Mouse (Mus musculus) frontal cortex, postnatal 14 days (tissue): ENCODE data around the gene Pacs2.
A peak's percentile ranks its signal among the peaks of the same experiment; 100 is the strongest.

Experiments used
- DNase-seq, 2 experiments: peaks; one replicate each; pipeline ENCODE4 v3.0.0; 2022; ENCODE audit warnings: low spot score in 2 of 2

Gene Pacs2

DNA sequence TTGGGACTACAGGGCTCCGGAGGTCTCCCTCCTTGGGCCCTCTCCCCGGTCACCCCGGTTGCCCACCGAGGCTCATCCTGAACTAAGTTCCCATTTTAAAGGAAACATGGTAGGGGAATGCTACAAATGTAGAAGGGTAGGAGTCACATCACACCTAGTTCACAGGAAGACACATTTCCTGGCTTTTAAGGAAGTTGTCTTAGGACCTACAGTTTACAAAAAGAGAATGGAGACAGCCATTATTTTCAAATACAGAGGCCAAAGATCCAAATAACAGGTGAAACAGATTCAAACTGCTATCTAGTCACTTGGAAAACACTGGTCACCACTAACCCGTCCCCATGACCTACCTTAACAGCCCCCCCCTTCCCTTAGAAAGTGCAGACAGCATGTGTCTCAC, 1.9 kb upstream of the Pacs2 start:
- no peak for DNase-seq

DNA sequence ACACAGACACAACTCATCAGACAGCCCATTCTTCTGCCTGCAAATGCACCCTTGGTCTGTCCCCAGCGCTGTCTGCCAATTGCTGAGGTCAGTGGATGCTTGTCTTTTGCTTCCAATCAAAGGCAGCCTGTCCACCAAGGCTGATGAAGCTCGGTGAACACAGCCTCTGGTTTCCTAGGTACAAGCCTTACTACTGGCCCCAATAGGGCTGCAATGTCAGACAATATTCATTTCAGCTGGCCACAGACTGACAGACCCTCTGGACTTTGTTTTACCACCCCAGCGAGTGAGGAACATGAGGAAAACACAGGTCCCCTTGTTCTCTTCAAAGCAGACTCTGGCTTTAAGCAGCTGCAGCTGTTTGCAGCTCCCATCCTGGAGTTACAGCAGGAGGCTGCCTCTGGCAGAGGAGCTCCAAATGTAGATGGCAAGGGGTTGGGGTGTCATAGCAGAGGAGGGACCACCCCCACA, 1.3 kb upstream of the Pacs2 start:
- peak; percentile 30 to 50 for DNase-seq

DNA sequence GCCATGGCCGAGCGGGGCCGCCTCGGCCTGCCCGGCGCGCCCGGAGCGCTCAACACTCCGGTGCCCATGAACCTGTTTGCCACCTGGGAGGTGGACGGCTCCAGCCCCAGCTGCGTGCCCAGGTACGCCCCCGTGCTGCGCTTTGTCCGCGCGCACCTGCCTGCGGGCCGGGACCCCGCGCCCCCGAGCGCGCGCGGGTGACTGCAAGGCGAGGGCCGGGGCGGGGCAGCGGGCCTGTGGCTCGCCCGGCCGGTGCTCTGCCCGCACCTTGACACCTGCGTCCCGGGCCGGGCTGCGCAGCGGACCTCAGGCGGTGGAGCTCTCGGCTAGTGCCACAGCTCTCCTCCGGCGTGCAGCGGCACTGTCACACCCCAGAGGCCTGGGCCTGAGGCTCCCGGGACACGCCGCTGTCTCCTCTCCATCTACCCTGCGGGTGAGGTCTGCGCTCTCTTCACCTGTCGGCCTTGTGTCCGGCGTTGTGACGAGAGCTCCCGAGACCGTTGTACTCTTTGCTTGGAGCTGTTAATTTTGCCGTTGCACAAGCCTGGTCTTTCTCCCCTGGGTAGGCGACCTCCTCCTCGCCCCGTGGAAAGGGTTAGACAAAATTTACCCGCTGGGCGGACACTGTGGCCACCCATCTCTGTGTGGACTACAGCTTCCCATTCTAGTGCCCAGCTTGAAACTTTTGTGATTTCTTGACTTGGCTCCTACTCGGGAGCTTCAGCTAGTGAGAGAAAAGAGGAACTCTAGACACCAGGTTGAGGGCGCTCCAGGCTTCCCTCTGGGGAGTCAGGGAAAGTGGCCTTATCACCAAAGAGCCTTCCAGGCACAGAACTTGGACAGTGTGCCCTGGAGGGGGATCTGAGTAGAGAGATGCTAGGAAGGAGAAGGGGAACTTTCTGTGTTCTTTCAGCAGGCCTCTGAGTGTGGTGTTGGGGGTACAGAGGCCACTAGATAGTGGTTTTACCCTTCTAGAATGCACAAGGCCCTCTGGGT, 551 bp downstream of the Pacs2 start:
- peak in 1 of 2 experiments; percentile 23 for DNase-seq

DNA sequence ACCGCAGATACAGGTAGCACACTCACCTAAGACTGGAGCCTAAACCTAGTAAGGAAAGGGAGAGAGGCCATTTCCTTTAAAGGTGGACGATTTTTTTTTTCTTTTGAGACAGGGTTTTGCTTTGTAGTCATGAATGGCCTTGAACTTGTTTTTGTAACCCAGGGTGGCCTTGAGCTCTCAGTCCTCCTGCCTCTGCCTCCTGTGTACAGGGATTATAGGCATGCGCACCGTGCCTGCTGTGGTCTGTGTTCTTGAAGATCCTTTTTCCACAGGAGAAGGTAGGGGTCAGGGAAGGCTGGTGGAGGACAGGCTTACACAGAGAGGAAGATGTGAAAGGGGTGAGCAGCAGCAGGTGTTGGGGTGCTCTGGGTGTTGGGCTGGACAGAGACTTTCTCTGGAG, 1.6 kb downstream of the Pacs2 start:
- DNase-seq = no peak

DNA sequence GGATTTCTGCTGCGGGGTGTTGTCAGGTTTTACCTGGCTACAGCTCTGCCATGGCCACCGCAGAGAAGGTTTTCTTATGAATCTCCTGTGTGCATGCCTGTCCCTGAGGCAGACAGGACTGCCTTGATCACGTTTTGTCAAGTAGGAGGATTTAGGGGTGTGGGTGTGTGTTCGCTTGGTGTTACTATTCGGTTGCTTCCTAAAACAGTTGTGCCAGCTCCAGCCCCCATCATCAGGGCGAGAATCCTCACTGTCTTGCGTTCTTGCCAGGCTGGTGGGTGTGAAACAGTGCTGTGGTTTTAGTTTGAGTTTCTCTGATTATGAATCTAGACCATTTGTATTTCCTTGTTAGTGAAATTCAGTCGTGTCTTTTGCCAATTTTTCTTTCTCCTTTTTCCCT, 2.7 kb downstream of the Pacs2 start:
- peak; percentile 57 to 69 for DNase-seq

DNA sequence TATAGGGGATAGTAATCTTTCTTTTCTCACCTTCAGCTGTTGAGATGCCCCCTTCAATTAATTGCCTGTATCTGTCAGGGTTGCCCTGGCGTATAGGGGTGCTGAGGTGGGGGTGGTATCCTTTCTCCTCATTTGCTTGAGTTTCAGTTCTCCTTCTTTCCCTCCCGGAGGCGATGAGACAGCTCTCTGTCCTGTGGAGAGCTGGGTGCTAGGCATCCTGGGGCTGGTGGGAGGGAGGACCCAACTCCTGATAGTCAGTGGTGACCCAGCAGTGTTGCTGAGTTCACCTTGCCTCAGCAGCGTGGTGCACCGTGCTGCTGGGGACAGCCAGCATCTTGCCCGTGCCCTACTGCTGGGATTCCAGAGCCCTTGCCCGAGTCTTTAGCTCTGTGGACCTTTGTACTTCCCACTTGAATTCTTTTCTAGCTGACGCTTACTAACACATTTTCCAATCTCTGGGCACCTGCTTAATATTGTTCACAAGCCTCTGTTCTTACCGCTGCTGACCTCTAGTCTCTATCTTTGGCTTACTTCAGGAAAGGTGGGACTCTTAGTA, 3.2 kb downstream of the Pacs2 start:
- no peak for DNase-seq

DNA sequence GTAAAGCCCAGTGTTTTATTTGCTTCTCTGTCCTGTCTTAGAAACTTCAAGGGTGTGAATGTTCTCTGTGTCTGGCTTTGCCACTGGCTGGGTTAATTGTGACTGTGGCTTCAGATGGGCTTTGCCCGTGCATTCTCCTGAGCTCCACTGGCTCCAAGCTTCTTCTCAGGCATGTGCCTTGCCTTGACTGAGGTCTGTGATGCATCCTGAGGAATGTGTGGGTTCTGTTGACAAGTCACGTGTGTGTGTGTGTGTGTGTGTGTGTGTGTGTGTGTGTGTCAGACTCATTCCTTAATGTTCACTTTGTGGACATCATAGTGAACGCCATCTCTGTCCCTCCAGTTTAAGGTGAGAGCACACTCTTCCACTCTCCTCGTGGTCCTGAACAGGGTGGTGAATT, 4.5 kb downstream of the Pacs2 start:
- no peak for DNase-seq

DNA sequence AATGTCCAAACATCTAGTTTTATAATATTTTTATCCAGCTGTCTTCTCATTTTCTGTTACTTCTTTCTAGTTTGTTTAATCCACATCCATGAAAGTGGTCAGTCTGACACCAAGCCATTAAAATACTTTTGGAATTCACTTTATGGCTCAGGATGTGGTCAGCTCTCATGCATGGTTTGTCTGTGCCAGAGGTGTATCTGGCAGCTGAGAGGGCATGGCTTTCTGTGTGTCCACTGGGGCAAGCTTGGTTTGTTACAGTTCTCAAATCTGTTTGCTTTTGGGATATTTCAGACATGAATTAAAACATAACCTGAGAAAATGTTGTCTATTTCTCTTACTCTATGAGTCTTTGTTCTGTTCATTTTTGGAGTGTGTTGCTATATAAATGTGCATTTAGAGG, 7.2 kb downstream of the Pacs2 start:
- no peak for DNase-seq

DNA sequence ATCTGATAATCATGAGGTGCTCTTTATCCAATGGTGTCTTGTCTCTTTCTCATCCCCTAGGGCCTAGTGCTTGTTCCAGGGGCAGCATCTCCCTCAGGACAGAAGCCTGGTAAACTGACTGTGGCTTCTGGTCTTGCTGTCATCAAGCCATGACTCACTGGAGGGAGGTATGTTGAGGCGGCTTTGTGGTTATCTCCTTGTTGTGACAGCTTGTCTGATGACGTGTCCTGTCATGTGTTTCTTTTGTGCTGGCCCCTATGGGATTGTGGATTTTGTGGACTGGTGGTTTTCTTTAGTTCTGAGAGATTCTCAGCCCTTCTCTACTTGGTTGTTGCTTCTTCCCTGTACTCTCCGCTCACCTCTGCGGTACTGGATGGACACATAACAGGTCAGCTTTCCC, 8.8 kb downstream of the Pacs2 start:
- no peak for DNase-seq

DNA sequence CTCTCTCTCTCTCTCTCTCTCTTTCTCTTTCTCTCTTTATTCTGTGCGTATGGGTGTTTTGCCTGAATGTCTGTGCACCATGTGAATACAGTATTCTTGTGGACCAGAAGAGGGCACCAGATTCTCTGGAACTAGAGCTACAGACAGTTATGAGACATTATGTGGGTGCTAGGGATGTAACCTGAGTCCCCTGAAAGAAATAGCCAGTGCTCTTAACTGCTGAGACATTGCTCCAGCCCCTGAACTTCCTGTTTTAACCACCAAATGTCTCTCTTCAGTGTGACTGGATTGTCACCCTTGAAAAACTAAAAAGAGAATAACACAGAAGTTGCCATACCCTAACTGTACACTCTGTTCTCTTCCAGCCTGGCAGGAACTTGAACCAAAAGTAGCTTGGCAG, 12.2 kb downstream of the Pacs2 start:
- no peak for DNase-seq

DNA sequence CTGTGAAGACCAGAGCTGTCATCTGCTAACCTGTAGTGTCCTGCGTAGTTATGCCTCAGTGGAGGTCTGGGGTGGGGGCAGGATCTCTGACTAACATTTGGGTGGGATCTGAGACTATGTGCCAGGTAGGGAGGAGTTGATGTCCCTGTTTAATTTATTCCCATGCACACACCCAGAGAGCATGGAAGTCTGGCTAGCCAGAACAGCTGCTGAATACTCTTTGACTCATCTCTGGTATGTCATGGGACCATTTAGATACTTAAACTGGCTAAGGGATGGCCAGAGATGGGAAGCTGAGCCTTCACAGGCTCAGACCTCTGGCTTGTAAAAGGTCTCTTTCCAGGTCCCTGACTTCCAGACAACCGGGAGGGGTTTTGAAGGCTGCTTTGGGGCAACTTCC, 13.2 kb downstream of the Pacs2 start:
- DNase-seq = no peak

DNA sequence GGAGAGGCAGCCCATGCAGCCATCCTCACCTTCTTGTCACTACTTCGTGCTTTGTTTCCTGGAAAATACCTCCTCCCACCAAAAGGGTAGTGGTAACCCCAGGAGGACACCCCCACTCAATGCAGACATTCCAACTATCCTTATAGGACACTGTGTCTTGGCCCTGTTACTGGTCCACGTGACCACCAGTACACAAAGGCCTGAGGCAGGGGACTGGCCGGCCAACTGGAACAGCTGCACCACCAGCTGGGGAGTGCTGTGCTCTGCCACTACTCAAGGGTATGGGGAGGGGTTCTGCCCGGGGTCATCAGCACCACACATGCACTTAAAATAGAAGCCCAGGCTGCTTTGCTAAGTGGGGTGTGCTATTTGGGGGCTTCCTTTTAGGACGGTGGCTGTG, 13.8 kb downstream of the Pacs2 start:
- DNase-seq = no peak

DNA sequence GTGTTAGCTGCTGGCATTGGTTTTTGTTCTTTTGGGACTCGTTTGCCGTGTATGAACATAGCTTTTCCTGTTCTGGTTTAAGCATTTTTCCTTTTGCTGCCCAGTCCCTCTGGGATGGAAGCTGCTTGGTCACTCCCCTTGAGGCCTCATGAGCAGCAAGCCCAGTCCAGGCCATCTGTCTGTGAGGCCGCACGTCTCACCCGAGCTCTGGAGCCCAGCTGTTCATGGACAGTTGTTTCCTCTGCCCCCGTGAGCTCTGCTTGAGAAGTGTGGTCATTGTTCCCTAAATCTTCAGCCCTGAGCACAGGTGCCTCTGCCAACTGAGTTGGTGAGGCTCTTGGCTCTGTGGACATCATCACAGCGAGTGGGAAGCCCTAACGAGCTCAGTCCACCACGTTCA, 14.6 kb downstream of the Pacs2 start:
- DNase-seq = no peak

DNA sequence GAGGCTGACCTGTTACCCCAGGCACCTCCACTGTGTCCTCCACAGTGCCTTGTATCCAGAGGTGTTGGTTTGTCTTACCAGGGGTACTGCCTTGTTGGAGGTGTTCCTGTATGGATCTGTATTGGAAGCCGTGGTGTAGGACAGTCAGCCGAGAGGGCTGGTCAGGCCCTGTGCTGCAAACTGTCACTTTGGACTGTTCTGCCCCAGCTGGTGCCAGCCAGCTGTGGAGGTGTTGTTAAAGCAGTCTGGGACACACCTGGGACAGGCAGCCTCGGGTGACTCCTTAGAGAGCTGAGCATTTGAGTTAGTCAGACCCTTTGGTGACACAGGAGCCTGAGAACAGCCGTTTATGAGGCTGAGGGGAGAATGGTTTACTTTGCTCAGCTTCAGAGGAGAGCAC, 15.7 kb downstream of the Pacs2 start:
- DNase-seq = no peak

DNA sequence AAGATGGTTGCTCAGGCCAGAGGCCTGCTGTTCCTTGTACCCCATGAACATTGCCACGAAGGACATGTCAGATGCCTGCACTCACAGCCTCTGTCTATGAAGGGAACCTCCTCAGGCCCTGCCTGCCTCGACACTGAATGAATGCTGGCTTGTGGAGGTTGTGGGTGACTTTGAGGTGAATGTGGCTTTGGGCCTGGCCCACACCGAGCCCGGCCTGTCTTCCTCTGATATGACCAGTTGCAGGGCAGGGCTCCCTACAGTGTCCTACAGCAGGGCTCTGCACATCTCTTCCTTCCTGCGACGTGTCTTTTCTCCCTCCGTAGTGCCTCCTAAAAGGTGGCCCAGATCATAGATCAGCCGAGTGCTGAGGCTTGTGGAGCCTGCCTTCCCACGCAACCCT, 16.7 kb downstream of the Pacs2 start:
- no peak for DNase-seq

DNA sequence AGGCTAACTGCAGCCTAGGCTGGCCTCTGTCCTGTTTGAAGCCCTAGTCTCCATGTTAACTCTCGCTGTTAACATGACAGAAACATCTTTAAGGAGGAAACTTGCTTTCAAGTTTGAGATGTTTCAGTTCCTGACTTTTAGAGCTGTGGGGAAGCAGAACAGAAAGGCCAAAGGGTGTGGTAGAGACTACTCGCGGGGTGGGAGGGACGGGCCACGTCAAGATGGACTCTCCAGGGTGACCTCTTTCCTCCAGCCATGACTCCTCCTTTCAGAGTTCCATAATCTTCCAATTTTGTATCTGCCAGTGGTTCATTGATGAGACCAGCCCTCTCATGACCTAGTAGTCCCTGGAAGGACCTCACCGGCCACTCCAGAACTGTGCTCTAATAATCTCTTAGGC, 17.1 kb downstream of the Pacs2 start:
- DNase-seq = no peak

DNA sequence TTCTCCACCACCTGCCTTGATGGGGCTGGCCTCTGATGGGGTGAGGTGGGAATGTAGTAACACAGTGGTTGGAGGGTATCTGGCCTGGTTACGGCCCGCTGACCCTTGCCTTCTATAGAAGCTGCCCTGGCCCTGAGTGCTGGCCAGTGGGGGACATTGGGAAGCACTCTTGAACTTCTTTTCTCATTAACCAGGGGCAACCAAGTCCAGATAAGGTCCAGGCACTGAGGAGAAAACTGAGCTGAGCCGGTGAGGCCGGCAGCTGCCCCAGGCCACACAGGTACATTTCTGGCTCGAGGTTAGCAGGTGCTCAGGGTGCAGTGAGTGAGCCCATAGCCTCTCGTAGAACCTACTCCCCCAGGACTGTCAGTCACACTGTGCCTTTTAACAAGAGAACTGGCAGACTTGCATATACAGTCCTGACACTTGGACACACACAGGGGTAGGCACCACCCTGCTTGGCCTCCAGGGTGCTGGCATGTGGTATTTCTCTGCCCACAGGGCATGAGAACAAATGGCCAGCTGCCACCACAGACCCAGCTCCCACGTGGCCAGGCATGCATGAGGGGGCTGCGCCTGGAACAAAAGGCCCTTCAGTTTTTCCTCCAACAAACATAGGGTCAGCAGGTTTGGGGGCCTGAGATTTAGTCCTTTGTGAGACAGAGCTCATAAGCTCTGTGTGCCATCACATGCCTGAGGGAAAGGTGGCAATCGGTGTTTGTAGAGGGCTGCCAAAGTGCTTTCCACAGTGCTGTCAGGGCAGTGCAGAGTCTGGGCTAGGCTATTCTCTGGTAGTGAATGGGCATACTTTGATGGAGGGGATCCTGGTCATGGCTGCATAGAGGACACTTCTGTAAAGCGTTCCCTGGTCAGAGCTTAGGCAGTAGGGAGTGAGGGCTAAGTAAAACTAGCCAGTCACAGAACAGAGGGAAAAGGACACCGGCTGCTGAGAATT, 18.3 kb downstream of the Pacs2 start:
- DNase-seq = no peak

DNA sequence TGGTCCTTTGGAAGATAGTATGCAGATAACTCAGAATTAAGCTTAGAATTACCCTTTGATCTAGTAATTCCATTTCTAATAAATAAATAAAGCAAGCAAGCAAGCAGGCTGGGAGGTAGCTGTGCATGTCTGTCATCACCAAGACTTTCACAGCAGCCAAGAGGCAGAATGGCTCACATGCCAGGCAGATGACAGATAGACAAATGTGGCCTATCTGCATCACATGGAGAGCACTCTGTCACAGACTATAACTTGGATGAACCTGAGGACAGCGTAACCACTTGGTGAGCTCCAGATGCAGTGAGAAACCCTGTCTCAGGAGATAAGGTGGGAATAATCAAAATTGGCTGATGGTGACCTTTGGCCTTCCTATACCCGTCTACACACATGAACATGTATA, 20.8 kb downstream of the Pacs2 start:
- no peak for DNase-seq

DNA sequence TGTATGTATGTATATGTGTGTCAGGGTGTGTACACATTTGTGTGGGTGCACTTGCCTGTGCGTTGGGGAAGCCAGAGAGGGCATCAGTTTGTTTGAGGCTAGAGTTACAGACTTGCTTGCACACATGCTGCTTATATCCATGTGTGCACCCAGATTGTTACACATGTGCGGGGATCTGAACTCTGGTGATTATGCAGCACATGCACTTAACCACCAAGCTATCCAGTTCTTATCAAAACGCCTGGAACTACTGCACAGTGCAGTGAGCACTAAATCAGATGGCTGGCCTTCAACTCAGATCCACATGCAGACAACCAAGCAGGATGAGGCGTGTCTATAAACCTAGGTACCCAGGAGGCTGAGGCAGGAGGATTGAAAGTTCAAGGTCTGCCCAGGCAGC, 22.7 kb downstream of the Pacs2 start:
- no peak for DNase-seq

DNA sequence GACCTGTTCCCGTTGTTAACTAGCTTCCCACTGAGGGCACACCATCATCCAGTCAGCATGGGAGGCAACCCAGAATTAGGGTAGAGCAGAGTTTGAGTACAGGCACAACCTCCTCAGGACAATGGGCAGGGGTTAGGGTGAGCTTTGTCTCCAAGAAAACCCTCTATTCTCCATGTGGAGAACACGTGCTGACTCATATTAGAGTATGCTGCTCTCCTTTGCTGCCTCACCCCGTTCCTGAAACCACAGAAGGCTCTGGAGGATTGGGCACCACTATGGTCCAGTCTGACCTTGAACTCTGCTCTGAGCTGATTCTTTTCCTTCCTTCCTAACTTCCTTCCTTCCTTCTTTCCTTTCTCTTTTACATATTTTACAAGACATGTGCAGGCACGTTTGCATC, 24.1 kb downstream of the Pacs2 start:
- DNase-seq = no peak

DNA sequence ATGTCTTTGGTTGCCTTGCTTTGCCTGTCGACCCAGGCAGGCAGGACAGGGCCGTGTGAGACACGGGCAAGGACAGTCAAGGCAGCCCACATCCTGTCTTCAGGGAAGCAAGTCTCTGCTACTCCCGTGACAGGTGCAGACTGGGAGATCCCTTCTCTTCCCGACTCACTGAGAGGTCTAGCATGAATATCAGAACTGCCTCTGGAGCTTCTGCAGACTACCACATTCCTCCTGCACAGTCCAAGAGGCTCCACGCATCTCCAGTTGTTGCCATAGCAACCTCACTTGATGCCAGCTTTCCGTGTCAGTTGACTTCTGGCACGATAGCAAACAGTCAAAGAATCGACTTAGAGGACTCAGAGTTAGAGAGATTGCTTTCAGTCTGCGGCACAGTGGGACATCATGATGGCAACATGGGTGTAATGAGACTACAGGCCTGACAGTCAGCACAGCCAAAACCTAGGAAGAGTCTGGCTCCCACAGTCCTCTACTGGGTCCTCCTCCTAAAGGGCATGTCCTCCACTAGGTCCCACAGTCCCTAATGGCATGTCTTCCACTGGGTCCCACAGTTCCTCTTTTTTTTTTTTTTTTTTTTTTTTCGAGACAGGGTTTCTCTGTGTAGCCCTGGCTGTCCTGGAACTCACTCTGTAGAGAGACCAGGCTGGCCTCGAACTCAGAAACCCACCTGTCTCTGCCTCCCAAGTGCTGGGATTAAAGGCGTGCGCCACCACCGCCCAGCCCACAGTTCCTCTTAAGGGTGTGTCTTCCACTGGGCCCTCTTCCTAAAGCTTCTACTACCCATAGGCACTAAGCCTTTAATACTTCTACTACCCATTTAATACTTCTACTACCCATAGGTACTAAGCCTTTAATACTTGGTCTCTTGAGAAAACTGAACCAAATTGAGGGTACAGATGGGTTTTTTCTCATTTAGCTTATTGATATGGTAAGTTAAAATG, 27.5 kb downstream of the Pacs2 start:
- peak; percentile 52 to 63 for DNase-seq
